Mouse (Mus musculus): Measurements from ENCODE around the gene Nfib. TPM values are rescaled to one million over a fixed set of nuclear protein-coding genes. Genes with fewer than 3 reads are reported as not detected.

The Nfib gene
- polyA plus RNA-seq, 1 experiment from 2014 or later = 58.4 TPM

- Histone ChIP-seq H3K9ac (ENCODE audit: low read length) (peak overlapping the region; percentile 7), H3K27ac (ENCODE audit: low read depth, low read length) (peak overlapping the region; percentile 99), H3K27me3 (ENCODE audit: control insufficient read depth, insufficient read depth, low read length) (no peaks in the 10 kb centered on the region), H3K9me3 (ENCODE audit: control insufficient read depth, low read length) (no peaks in the 10 kb centered on the region), H3K4me3 (ENCODE audit: low read depth, low read length) (peak overlapping the region; percentile 90), H3K4me1 (replicated peaks; ENCODE audit: control insufficient read depth, insufficient read depth, low read length) (peaks cover 24% of the 10 kb centered on the region), H3K4me2 (ENCODE audit: low read depth, low read length, severe bottlenecking) (peak overlapping the region; percentile 96), H3K36me3 (ENCODE audit: control insufficient read depth, insufficient read depth, low read length) (no peaks in the 10 kb centered on the region)
- no peak for DNase-seq (ENCODE audit: low spot score)
- WGBS = 23% methylated on average over 2 of the region's 2 CpGs
- ATAC-seq (replicated peaks; ENCODE audit: low FRiP score) = no peak
Measured at GRCm38 (mm10) chr4:82509166-82509767, 196.3 kb downstream of the Nfib start.

DNA sequence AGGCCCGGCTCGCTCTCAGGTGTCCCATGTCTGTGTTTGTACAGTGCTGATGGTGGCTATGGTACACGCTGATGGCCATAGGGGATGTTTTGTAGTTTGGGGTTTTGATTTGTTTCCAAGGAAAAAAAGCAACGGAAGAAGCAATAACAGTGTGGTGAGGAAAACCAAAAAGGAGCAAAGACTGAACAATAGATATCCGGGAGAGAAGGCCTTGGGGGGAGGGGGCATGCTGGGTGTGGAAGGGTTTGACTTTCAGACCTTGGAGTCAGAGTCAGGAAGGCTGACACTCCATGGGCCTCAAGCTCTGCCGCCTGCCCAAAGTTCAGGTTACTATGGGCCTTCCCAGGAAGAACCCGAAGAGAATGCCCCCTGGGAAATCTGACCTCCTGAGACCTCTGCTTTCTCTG lies 197.3 kb downstream of the Nfib start:
- Histone ChIP-seq H3K27ac (ENCODE audit: low read depth, low read length) (peak overlapping the region; percentile 99), H3K4me1 (replicated peaks; ENCODE audit: control insufficient read depth, insufficient read depth, low read length) (peaks cover 24% of the 10 kb centered on the region), H3K9ac (ENCODE audit: low read length) (peak overlapping the region; percentile 99), H3K4me3 (ENCODE audit: low read depth, low read length) (peak overlapping the region; percentile 90), H3K36me3 (ENCODE audit: control insufficient read depth, insufficient read depth, low read length) (no peaks in the 10 kb centered on the region), H3K27me3 (ENCODE audit: control insufficient read depth, insufficient read depth, low read length) (no peaks in the 10 kb centered on the region), H3K4me2 (ENCODE audit: low read depth, low read length, severe bottlenecking) (peak overlapping the region; percentile 96), H3K9me3 (ENCODE audit: control insufficient read depth, low read length) (no peaks in the 10 kb centered on the region)
- DNase-seq (ENCODE audit: low spot score) (peak; percentile 54), ATAC-seq (replicated peaks; ENCODE audit: low FRiP score) (no peak)
- WGBS = 2% methylated on average over 7 of the region's 7 CpGs

- 2% methylated on average over 15 of the region's 15 CpGs for WGBS
- H3K27me3 ChIP-seq (ENCODE audit: control insufficient read depth, insufficient read depth, low read length) = no peaks in the 10 kb centered on the region
- DNase-seq (ENCODE audit: low spot score) = peak; percentile 73
Measured at GRCm38 (mm10) chr4:82507541-82508280, 197.8 kb downstream of the Nfib start.

GRCm38 (mm10) chr4:82506731-82507331 lies 198.7 kb downstream of the Nfib start:
- ATAC-seq (replicated peaks; ENCODE audit: low FRiP score) (peak; percentile 77), DNase-seq (ENCODE audit: low spot score) (peak; percentile 89)
- Histone ChIP-seq H3K27me3 (ENCODE audit: control insufficient read depth, insufficient read depth, low read length) (no peaks in the 10 kb centered on the region), H3K36me3 (ENCODE audit: control insufficient read depth, insufficient read depth, low read length) (no peaks in the 10 kb centered on the region), H3K9ac (ENCODE audit: low read length) (peak overlapping the region; percentile 99), H3K4me2 (ENCODE audit: low read depth, low read length, severe bottlenecking) (peak overlapping the region; percentile 96), H3K9me3 (ENCODE audit: control insufficient read depth, low read length) (no peaks in the 10 kb centered on the region), H3K4me3 (ENCODE audit: low read depth, low read length) (peak overlapping the region; percentile 90), H3K4me1 (replicated peaks; ENCODE audit: control insufficient read depth, insufficient read depth, low read length) (peaks cover 20% of the 10 kb centered on the region), H3K27ac (ENCODE audit: low read depth, low read length) (peak overlapping the region; percentile 99)
- 0% methylated on average over 29 of the region's 30 CpGs for WGBS

More at GRCm38 (mm10) chr4:82507541-82508280, 197.8 kb downstream of the Nfib start:
- H3K9ac ChIP-seq (ENCODE audit: low read length) = peak overlapping the region; percentile 99
- no peak for ATAC-seq (replicated peaks; ENCODE audit: low FRiP score)
- H3K4me3 ChIP-seq (ENCODE audit: low read depth, low read length) = peak overlapping the region; percentile 90
- no peaks in the 10 kb centered on the region for H3K36me3 ChIP-seq (ENCODE audit: control insufficient read depth, insufficient read depth, low read length)
- peak overlapping the region; percentile 99 for H3K27ac ChIP-seq (ENCODE audit: low read depth, low read length)
- H3K4me2 ChIP-seq (ENCODE audit: low read depth, low read length, severe bottlenecking) = peak overlapping the region; percentile 96
- peaks cover 24% of the 10 kb centered on the region for H3K4me1 ChIP-seq (replicated peaks; ENCODE audit: control insufficient read depth, insufficient read depth, low read length)
- H3K9me3 ChIP-seq (ENCODE audit: control insufficient read depth, low read length) = no peaks in the 10 kb centered on the region

DNA sequence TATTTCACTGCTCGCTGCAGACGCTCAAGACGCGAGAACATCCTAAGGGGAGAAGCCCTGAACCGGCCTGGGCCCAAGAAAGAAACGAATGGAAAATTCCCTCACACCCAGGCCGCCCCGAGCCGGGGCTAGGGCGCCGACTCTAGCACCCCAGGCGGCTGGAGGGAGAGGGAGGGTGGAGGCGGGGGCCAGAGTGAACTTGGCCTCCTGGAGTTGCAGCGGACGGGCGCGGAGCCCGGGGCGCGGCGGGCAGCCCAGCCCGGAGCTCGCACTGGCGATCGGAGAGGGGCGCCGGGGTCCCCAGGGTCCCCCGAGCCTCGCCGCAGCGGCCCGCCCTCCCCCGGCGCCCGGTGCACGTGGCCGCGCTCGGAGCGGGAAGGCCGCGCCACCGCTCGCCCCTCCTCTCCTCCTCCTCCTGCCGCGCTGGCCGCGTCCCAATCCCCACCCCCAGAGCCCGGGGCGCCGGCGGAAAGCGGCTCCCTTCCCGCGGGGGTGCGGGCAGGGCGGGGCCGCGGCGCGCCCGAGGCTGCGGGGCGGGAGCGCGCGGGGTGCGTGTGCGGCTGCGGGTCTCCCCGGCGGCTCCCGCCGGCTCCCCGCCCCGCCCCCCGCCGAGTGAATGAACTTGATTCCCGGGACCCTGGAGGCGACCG lies 199.3 kb downstream of the Nfib start:
- no peaks in the 10 kb centered on the region for H3K9me3 ChIP-seq (ENCODE audit: control insufficient read depth, low read length)
- H3K9ac ChIP-seq (ENCODE audit: low read length) = peak overlapping the region; percentile 99
- H3K36me3 ChIP-seq (ENCODE audit: control insufficient read depth, insufficient read depth, low read length) = no peaks in the 10 kb centered on the region
- DNase-seq (ENCODE audit: low spot score) = peak; percentile 92
- peaks cover 18% of the 10 kb centered on the region for H3K4me1 ChIP-seq (replicated peaks; ENCODE audit: control insufficient read depth, insufficient read depth, low read length)
- H3K27ac ChIP-seq (ENCODE audit: low read depth, low read length) = peak overlapping the region; percentile 99
- H3K4me3 ChIP-seq (ENCODE audit: low read depth, low read length) = peak overlapping the region; percentile 90
- H3K4me2 ChIP-seq (ENCODE audit: low read depth, low read length, severe bottlenecking) = peak overlapping the region; percentile 96
- peak; percentile 77 for ATAC-seq (replicated peaks; ENCODE audit: low FRiP score)
- WGBS = under 1% methylated on average over 41 of the region's 81 CpGs
- no peaks in the 10 kb centered on the region for H3K27me3 ChIP-seq (ENCODE audit: control insufficient read depth, insufficient read depth, low read length)

- Histone ChIP-seq H3K4me3 (ENCODE audit: low read depth, low read length) (peak overlapping the region; percentile 90), H3K4me1 (replicated peaks; ENCODE audit: control insufficient read depth, insufficient read depth, low read length) (peaks cover 14% of the 10 kb centered on the region; the same call in 1 of the 2 replicates), H3K27me3 (ENCODE audit: control insufficient read depth, insufficient read depth, low read length) (no peaks in the 10 kb centered on the region)
Measured at GRCm38 (mm10) chr4:82505121-82506031, 200.2 kb downstream of the Nfib start.

DNA sequence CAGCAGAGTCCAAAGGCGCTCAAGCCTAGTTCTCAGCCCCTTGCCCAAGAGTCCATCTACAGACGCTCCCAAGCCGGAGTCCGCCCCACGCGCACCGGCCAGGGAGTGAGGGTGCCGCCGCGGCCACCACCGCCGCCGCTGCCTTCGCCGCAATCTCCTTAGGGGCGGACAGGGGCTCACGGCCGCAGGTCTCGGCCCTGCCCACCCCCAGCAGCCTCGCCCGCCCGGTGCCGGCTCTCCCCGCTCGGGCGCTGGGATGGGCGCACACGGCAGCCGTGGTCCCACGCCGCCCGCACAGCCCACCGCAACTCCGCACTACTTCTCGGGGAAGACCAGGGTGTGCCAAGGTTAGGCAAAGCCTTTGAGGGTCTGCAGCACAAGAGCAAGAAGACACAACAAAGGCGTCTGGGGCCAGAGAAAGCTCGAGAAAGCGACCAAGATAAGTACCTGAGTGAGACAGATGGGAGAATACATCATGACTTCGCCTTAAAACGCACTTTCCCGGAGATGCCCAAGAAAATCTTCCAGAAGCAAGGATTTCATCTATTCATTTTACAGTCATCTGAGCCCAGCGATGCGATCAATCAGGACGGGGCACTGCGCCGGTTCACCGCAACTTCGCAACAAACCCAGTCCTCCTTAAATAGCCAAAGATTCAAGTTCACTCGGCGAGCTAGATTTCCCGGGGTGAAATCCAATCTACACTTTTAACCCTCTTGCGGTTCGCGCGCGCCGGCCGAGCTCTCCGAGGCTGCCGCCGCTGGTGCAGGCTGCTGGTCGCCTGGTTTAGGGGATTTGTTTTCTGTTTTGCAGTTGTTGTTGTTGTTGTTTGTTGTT lies 201.0 kb downstream of the Nfib start:
- DNase-seq (ENCODE audit: low spot score) = peak; percentile 76
- no peak for ATAC-seq (replicated peaks; ENCODE audit: low FRiP score)
- Histone ChIP-seq H3K9me3 (ENCODE audit: control insufficient read depth, low read length) (no peaks in the 10 kb centered on the region), H3K4me2 (ENCODE audit: low read depth, low read length, severe bottlenecking) (peak overlapping the region; percentile 96), H3K4me3 (ENCODE audit: low read depth, low read length) (peak overlapping the region; percentile 90), H3K36me3 (ENCODE audit: control insufficient read depth, insufficient read depth, low read length) (no peaks in the 10 kb centered on the region), H3K9ac (ENCODE audit: low read length) (peak overlapping the region; percentile 99), H3K27ac (ENCODE audit: low read depth, low read length) (peak overlapping the region; percentile 99), H3K27me3 (ENCODE audit: control insufficient read depth, insufficient read depth, low read length) (no peaks in the 10 kb centered on the region), H3K4me1 (replicated peaks; ENCODE audit: control insufficient read depth, insufficient read depth, low read length) (peaks cover 16% of the 10 kb centered on the region)
- WGBS = under 1% methylated on average over 60 of the region's 62 CpGs

More at GRCm38 (mm10) chr4:82505121-82506031, 200.2 kb downstream of the Nfib start:
- H3K36me3 ChIP-seq (ENCODE audit: control insufficient read depth, insufficient read depth, low read length) = no peaks in the 10 kb centered on the region
- H3K27ac ChIP-seq (ENCODE audit: low read depth, low read length) = peak overlapping the region; percentile 99
- peak overlapping the region; percentile 96 for H3K4me2 ChIP-seq (ENCODE audit: low read depth, low read length, severe bottlenecking)
- peak; percentile 44 for ATAC-seq (replicated peaks; ENCODE audit: low FRiP score)
- peak overlapping the region; percentile 99 for H3K9ac ChIP-seq (ENCODE audit: low read length)
- peak; percentile 92 for DNase-seq (ENCODE audit: low spot score)
- WGBS = under 1% methylated on average over 57 of the region's 72 CpGs
- H3K9me3 ChIP-seq (ENCODE audit: control insufficient read depth, low read length) = no peaks in the 10 kb centered on the region
